Mouse (Mus musculus) cerebellum, adult 2 months (tissue): ENCODE data around the gene Fbxl17.

Experiments
- CTCF ChIP-seq: fragments of 200-500 bp; IDR thresholded peaks from 2 replicates; pipeline ENCODE4 v1.5.1; 2011; ENCODE audit warnings: low read depth, mild to moderate bottlenecking, control low read depth, low read length, moderate library complexity, borderline replicate concordance; ENCODE audit not compliant: insufficient read depth
- POLR2A ChIP-seq: fragments of 200-500 bp; IDR thresholded peaks from 2 replicates; pipeline ENCODE4 v1.6.1; 2011; ENCODE audit warnings: low read length, control low read depth, borderline replicate concordance; ENCODE audit not compliant: insufficient read depth

- TF ChIP-seq POLR2A (no peak), CTCF (no peak)
Observed at GRCm38 (mm10) chr17:63445212-63445611, 54.6 kb downstream of the Fbxl17 start.
